Mouse (Mus musculus) Patski (cell line): ENCODE measurements around the gene Sft2d1. TPM values are rescaled to one million over a fixed set of nuclear protein-coding genes. Genes with fewer than 3 reads are reported as not detected.
"Not testable (repeated sequence)": the region's sequence is repeated elsewhere in the genome, so short reads cannot be mapped to it uniquely, and the experiment has no call there.

Experiments used
- ATAC-seq: fragments of 100-300 bp; one replicate; pipeline ENCODE4 v1.8.0; 2021
- CTCF ChIA-PET: fragments of 350-600 bp; sonication (Branson Sonifier 250); formaldehyde crosslinking; loops from one replicate; lab custom pipeline; 2022; ENCODE audit warnings: inconsistent platforms; lab: Charles Lee
- POLR2A ChIA-PET: fragments of 350-600 bp; sonication (Branson Sonifier 250); formaldehyde crosslinking; loops from one replicate; lab custom pipeline; 2022; ENCODE audit warnings: antibody characterized with exemption, inconsistent platforms; lab: Charles Lee
- DNase-seq: peaks from one replicate; pipeline ENCODE4 v3.0.0-alpha.2; 2011; ENCODE audit warnings: low read depth, low spot score
- H3K27me3 ChIP-seq: fragments of 371-371 bp; one replicate; pipeline ENCODE4 v1.5.1; 2021
- CTCF ChIP-seq: fragments of 100-300 bp; IDR thresholded peaks from one replicate; pipeline ENCODE4 v1.5.1; 2021
- in situ Hi-C: fragments of 300-500 bp; cut with MboI; formaldehyde crosslinking; loops from 3 replicates; pipeline ENCODE4 v1.11.1; 2018; ENCODE audit warnings: low pct_unique_long_range_greater_than_20kb, mixed read lengths
- polyA plus RNA-seq: library from polyadenylated mRNA; unstranded; gene quantifications from one replicate; pipeline ENCODE4 v1.2.3, GENCODE M21; 2021

The Sft2d1 gene
- polyA plus RNA-seq, 1 experiment from 2014 or later = 61.2 TPM

- POLR2A ChIA-PET = no interaction called here
- no peak for ATAC-seq
- no peak for TF ChIP-seq CTCF
- in situ Hi-C loops = no loop called here
- DNase-seq = no peak
- H3K27me3 ChIP-seq = no peaks in the 10 kb centered on the region
- CTCF ChIA-PET = no interaction called here
Measured at GRCm38 (mm10) chr17:8299524-8299923, 11.4 kb upstream of the Sft2d1 start.

DNA sequence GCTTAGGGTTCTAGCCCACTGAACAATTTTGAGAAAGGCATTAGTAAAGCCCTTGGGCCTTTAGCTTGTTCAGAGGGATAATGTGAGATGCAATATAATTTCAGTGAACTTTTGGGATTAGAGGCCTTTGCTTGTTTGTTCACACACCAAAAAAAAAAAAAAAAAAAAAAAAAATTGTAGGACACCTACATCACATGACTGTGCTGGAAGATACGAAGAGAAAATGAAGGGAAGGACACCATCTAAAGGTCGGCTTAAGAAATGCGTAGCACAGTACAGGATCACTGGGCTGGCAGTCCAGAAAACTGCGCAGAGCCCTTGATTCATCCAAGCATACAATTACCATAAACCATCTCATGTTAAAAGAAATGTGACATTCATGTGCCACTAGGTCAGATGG, 9.4 kb upstream of the Sft2d1 start:
- CTCF ChIA-PET = no interaction called here
- POLR2A ChIA-PET = no interaction called here
- no peak for TF ChIP-seq CTCF
- in situ Hi-C loops = no loop called here
- no peaks in the 10 kb centered on the region for H3K27me3 ChIP-seq
- ATAC-seq = no peak
- no peak for DNase-seq

- ChIA-PET CTCF (interaction anchor here (0.9 kb wide), 1 partner anchor 15 kb away, joined by 3 read pairs; no protein-coding TSS in a partner anchor), POLR2A (no interaction called here)
- no peaks in the 10 kb centered on the region for H3K27me3 ChIP-seq
- in situ Hi-C loops = no loop called here
- TF ChIP-seq CTCF = no peak
- DNase-seq (no peak), ATAC-seq (no peak)
Measured at GRCm38 (mm10) chr17:8302772-8303438, 8.0 kb upstream of the Sft2d1 start.

GRCm38 (mm10) chr17:8303671-8304070, 7.2 kb upstream of the Sft2d1 start:
- no peak for TF ChIP-seq CTCF
- in situ Hi-C loops = no loop called here
- CTCF ChIA-PET = no interaction called here
- DNase-seq (no peak), ATAC-seq (no peak)
- H3K27me3 ChIP-seq = no peaks in the 10 kb centered on the region
- POLR2A ChIA-PET = no interaction called here

- DNase-seq (no peak), ATAC-seq (peak; percentile 50)
- ChIA-PET POLR2A (no interaction called here), CTCF (interaction anchor here (1.9 kb wide), 1 partner anchor 41 kb away, joined by 5 read pairs; no protein-coding TSS in a partner anchor)
- no peaks in the 10 kb centered on the region for H3K27me3 ChIP-seq
- no peak for TF ChIP-seq CTCF
- in situ Hi-C loops = no loop called here
Measured at GRCm38 (mm10) chr17:8305801-8306200, 5.1 kb upstream of the Sft2d1 start.

DNA sequence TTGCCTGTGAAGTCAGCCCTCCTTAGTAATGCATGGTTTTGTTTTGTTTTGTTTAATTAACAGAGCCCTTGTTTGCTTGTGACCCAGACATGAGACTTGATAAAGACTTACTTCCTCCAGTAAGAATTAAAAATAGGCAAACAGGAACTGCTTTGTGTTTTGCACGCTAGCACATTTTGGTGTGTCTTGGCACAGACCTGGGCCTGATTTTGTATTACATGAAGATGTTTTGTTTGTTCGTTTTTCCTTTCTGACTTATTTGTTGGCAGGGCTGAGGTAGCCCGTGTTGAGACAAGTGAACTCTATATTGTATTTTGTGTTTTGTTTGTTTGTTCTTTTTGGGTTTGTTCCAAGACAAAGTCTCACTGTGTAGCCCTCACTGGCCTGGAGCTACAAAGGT, 849 bp downstream of the Sft2d1 start:
- POLR2A ChIA-PET = no interaction called here
- no peak for TF ChIP-seq CTCF
- CTCF ChIA-PET = interaction anchor here (1.2 to 1.4 kb wide), 2 partner anchors 47 to 59 kb away, joined by 3 to 4 read pairs; no protein-coding TSS in a partner anchor
- ATAC-seq (no peak), DNase-seq (no peak)
- no peaks in the 10 kb centered on the region for H3K27me3 ChIP-seq
- in situ Hi-C loops = loop anchor here (5.0 kb wide), 2 partner anchors 34 to 61 kb away; no protein-coding TSS in a partner anchor

DNA sequence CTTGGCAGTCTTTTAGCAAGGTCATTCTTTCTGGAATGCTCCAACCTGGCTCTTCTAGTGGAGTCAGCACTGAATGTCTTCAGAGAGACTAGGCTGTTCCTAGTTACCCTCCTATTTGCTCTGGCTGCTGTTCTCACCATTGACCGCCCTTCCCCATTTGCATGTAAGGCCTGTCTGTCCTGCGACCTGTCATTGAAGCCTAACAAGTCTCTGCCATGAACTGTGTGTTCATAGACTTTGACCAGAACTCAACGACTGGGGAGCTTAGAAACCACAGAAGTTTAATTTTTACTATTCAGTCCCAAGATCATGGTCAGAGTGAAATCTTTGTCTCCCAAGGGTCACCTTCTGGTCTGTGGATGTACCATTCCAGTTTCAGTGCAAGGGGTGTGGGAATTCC, 3.1 kb downstream of the Sft2d1 start:
- DNase-seq (no peak), ATAC-seq (no peak)
- in situ Hi-C loops = loop anchor here (5.0 kb wide), 2 partner anchors 37 to 58 kb away; no protein-coding TSS in a partner anchor
- no peaks in the 10 kb centered on the region for H3K27me3 ChIP-seq
- ChIA-PET POLR2A (no interaction called here), CTCF (no interaction called here)
- no peak for TF ChIP-seq CTCF

DNA sequence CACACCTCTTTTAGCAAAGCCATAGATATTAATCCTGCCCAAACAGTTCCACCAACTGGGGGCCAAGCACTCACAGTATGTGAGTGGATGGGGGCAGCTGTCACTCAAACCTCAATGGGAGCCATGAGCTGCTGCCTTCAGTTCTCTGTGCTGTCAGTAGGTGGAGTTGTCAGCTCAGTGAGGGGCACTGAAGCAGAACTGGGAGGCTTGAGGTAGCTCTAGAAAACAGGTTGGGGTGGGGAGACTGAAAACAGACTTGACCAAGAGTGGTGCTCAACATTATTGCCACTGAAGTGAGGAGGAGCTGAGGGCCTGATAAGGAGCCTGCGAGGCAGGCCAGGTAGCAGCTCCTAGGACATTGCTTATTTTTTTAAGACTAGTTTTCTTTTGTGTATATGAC, 5.3 kb downstream of the Sft2d1 start:
- DNase-seq (no peak), ATAC-seq (no peak)
- in situ Hi-C loops = no loop called here

DNA sequence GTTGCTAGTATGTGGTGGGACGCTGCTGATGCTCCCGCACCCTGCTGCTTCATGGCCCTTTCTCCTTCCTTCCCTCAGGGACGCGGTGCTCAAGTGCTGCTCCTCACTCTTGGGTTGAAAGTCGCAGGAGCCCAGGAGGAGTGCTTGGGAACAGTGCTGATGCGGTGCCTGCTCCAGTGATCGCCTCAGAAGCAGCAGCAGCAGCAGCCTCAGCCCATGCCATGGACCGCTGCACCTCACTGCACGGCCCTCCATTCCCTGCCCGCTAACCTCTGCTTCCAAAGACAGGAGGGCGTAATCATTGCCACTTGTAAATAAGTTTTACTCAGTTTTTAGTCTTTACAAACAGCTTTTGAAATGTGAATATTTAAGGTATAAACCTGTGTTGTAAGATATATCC, 16.0 kb downstream of the Sft2d1 start:
- DNase-seq, ATAC-seq, in situ Hi-C loops, POLR2A ChIA-PET, CTCF ChIA-PET, H3K27me3 ChIP-seq: not testable (repeated sequence)

More for the DNA sequence above, 5.3 kb downstream of the Sft2d1 start:
- no peaks in the 10 kb centered on the region for H3K27me3 ChIP-seq
- ChIA-PET POLR2A (no interaction called here), CTCF (interaction anchor here (0.7 to 1.4 kb wide), 3 partner anchors 18 to 56 kb away, joined by 3 read pairs; no protein-coding TSS in a partner anchor)
- TF ChIP-seq CTCF = no peak

DNA sequence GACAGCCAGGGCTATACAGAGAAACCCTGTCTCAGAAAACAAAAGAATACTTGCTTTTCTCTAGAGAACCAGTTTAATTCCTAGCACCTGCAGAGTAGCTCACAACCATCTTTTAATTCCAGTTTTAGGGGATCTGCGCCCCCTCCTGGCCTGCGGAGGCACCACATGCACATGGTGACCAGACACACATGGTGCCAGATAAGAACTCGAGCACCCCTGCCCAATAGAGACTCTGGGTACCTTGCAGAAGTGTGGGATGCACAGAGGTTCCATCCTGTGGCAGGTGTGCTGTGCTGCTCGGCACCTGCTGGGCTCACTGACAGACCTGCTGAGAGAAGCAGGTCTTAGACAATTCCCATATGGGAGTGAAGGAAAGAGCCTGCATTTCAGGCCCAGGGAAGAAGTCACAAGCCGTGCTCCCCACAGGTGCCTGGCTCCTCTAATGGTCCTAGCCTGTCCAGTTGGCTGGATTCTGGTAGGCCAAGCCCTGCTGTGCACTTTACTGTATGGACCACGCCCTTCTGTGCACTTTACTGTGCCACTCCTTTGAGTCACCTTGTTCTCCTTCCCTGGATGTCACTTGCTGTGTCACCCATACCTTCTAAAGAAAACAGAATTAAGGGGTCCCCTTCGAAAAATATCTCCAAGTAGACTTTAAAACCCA, 17.7 kb downstream of the Sft2d1 start:
- no peaks in the 10 kb centered on the region for H3K27me3 ChIP-seq
- CTCF ChIA-PET = no interaction called here
- TF ChIP-seq CTCF = no peak
- POLR2A ChIA-PET = no interaction called here
- no peak for ATAC-seq
- in situ Hi-C loops = no loop called here
- no peak for DNase-seq

DNA sequence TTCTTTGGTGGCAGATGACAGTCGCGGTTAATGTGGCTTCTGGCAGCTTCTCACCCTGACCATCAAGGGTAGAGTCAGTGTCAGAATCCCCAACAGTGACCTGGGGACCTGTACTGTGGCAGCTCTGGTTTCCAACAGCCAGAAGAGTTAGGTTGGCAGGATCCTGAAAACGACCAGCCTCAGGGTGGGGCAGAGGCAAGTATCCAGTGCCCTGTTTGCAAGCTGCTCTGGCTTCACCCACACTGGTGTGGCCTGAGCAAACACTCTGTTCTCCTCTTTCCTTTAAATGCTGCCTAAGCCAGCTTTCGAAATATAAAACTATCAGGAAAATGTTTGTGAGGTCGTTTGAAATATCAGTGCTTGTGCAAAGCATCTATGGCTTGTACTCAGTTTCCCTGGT, 19.7 kb downstream of the Sft2d1 start:
- ATAC-seq = no peak
- no peak for DNase-seq
- in situ Hi-C loops = no loop called here
- ChIA-PET CTCF (interaction anchor here (1.2 kb wide), 2 partner anchors 9 to 15 kb away, joined by 3 read pairs; no protein-coding TSS in a partner anchor), POLR2A (interaction anchor here (1.0 kb wide), 1 partner anchor 9 kb away, joined by 3 read pairs; no protein-coding TSS in a partner anchor)
- TF ChIP-seq CTCF = no peak
- no peaks in the 10 kb centered on the region for H3K27me3 ChIP-seq

GRCm38 (mm10) chr17:8337159-8337558, 26.3 kb downstream of the Sft2d1 start, which contains the start of gene Prr18:
Prr18 (plus strand) TSS chr17:8337459.
- in situ Hi-C loops, ATAC-seq, POLR2A ChIA-PET, DNase-seq, H3K27me3 ChIP-seq, CTCF ChIA-PET: not testable (repeated sequence)
